Mouse (Mus musculus) testis, postnatal 10 days (tissue): ENCODE data around the gene Get4.

ENCODE experiments used
- DNase-seq: peaks from one replicate; pipeline ENCODE4 v3.0.0; 2021; ENCODE audit warnings: low spot score

Get4 gene

DNA sequence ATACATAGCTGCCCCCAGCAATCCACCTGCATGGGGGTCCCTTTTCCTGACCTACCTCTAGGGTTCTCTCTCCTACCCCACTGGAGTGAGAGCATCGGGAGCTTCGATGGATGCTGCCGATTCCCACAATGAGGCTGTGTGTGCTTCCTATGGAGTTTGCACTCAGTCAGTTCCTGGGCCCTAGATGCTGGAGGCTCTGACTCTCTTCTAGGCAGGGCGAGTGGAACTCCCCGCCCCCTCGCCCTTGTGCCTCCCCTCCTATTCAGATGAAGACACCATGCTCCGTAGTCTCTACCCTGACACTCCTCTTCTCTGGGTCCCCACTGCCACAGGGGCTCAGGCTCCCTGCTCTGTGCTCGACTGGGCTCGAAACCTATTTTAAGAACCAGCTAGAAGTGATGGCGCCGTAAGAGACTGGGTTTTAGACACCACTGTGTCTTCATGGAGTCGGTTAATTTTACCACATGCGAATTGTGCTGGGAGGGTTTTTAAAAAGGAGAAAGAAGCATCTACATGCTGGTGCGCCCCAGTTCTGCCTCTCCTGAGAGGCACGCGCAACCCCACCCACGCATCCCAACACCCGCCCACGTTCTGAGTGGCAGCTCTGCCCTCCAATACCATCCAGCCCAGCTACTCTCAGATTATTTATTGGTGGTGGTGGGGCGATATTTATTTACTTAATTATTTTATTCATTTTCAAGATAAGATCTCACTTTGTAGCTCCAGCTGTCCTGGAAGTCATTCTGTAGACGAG is 65.8 kb downstream of the Get4 start:
- no peak for DNase-seq
